Mouse (Mus musculus): ENCODE data around the gene Khdrbs2. TPM values are rescaled to one million over a fixed set of nuclear protein-coding genes. Genes with fewer than 3 reads are reported as not detected.

Gene Khdrbs2
- total RNA-seq (2014; rRNA removed) (not detected in 2 replicates), polyA plus RNA-seq (2012; rRNA removed) (not detected in 2 replicates)

GRCm38 (mm10) chr1:32172506-32173239, at the start of gene Khdrbs2:
Gene Khdrbs2 (plus strand): TSS chr1:32172714.
- 1% methylated on average over 53 of the region's 53 CpGs for WGBS
- H3K27ac ChIP-seq (replicated peaks; ENCODE audit: insufficient read depth, low read depth, low read length), result no peak within 1 kb of the TSS
- no peak for DNase-seq (ENCODE audit: extremely low read depth, low read depth, low spot score)
- H3K27me3 ChIP-seq (ENCODE audit: control insufficient read depth, insufficient read depth, low read length), result 0 out of 2 replicates have a peak, but pooled peaks cover 3% of the 10 kb centered on the region
- no peaks in the 10 kb centered on the region for H3K36me3 ChIP-seq (ENCODE audit: control insufficient read depth, insufficient read depth, low read length)
- H3K4me1 ChIP-seq (ENCODE audit: control insufficient read depth, insufficient read depth, low read length), result no peaks in the 10 kb centered on the region
- no peak within 1 kb of the TSS for H3K4me3 ChIP-seq (ENCODE audit: insufficient read depth, low read depth, low read length)
- H3K9ac ChIP-seq (ENCODE audit: low read depth, low read length), result no peak within 1 kb of the TSS
- H3K79me2 ChIP-seq (ENCODE audit: control insufficient read depth, insufficient read depth, low read length), result no peaks in the 10 kb centered on the region
- TF ChIP-seq POLR2A (IDR thresholded peaks at IDR 0.05; ENCODE audit: extremely low read depth, insufficient read depth, low read length), result no peak
- TF ChIP-seq CTCF (IDR thresholded peaks at IDR 0.05; ENCODE audit: low read depth, low read length), result no peak

GRCm38 (mm10) chr1:32174566-32174965, 2.1 kb downstream of the Khdrbs2 start:
- no peak for DNase-seq (ENCODE audit: extremely low read depth, low read depth, low spot score)
- Histone ChIP-seq H3K9ac (ENCODE audit: low read depth, low read length) (no peak overlapping the region), H3K79me2 (ENCODE audit: control insufficient read depth, insufficient read depth, low read length) (no peaks in the 10 kb centered on the region), H3K4me3 (ENCODE audit: insufficient read depth, low read depth, low read length) (no peak overlapping the region), H3K27ac (replicated peaks; ENCODE audit: insufficient read depth, low read depth, low read length) (no peak overlapping the region), H3K36me3 (ENCODE audit: control insufficient read depth, insufficient read depth, low read length) (no peaks in the 10 kb centered on the region), H3K27me3 (ENCODE audit: control insufficient read depth, insufficient read depth, low read length) (0 out of 2 replicates have a peak, but pooled peaks cover 3% of the 10 kb centered on the region), H3K4me1 (ENCODE audit: control insufficient read depth, insufficient read depth, low read length) (no peaks in the 10 kb centered on the region)
- 66% methylated on average over 5 of the region's 5 CpGs for WGBS
- TF ChIP-seq POLR2A (IDR thresholded peaks at IDR 0.05; ENCODE audit: extremely low read depth, insufficient read depth, low read length) (no peak), CTCF (IDR thresholded peaks at IDR 0.05; ENCODE audit: low read depth, low read length) (no peak)

DNA sequence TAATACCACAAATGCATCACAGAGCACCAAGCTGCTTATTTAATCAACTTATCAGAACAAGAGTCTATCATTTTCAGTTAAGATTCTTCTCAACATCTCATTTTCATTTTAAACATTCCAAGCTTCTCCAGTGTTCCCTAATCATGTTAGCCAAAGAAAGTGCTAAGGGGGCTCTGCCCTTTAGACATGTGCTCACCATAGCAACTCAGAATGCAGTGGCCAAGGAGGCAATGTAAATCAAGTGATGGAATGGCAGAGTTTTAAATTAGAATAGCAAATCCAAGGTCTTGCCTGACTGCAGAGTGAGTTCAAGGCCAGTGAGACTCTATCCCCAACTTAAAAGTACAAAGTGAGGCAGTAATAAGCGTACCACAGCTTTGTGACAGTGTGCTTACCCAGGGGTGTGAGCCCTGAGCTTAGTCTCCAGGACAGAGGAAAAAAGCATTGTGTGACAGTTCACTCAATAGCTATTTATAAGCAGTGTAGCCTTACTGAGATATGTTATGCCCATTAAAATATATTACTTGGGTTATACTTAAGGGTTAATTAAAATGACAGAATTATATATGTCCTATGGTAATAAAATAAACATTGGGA, 27.2 kb downstream of the Khdrbs2 start:
- Histone ChIP-seq H3K9ac (ENCODE audit: low read depth, low read length) (no peak overlapping the region), H3K4me3 (ENCODE audit: insufficient read depth, low read depth, low read length) (no peak overlapping the region), H3K36me3 (ENCODE audit: control insufficient read depth, insufficient read depth, low read length) (no peaks in the 10 kb centered on the region), H3K27ac (replicated peaks; ENCODE audit: insufficient read depth, low read depth, low read length) (no peak overlapping the region), H3K4me1 (ENCODE audit: control insufficient read depth, insufficient read depth, low read length) (no peaks in the 10 kb centered on the region), H3K79me2 (ENCODE audit: control insufficient read depth, insufficient read depth, low read length) (no peaks in the 10 kb centered on the region), H3K27me3 (ENCODE audit: control insufficient read depth, insufficient read depth, low read length) (no peaks in the 10 kb centered on the region)
- TF ChIP-seq CTCF (IDR thresholded peaks at IDR 0.05; ENCODE audit: low read depth, low read length), result no peak
- no peak for TF ChIP-seq POLR2A (IDR thresholded peaks at IDR 0.05; ENCODE audit: extremely low read depth, insufficient read depth, low read length)
- 45% methylated on average over 1 of the region's 1 CpGs for WGBS
- no peak for DNase-seq (ENCODE audit: extremely low read depth, low read depth, low spot score)

DNA sequence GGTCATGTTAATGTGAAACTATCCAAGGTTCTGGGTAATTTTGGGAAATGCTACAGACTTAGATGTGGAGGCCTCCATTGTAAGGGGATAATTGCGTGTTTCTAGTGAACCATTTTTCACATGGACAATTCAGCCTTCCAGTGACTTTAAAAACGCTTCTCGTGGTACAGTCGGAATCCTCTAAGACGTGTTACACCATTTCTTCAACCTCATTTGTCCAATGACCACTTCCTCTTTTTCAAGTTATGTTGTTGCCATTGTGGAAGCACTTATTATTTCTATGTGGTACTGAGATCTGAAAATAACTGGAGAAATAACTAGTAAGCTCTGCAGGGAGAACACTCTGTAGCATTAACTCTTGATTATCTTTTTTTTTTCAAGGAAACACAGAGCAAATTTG, 75.9 kb downstream of the Khdrbs2 start:
- Histone ChIP-seq H3K4me1 (ENCODE audit: control insufficient read depth, insufficient read depth, low read length) (no peaks in the 10 kb centered on the region), H3K27ac (replicated peaks; ENCODE audit: insufficient read depth, low read depth, low read length) (no peak overlapping the region), H3K36me3 (ENCODE audit: control insufficient read depth, insufficient read depth, low read length) (no peaks in the 10 kb centered on the region), H3K79me2 (ENCODE audit: control insufficient read depth, insufficient read depth, low read length) (no peaks in the 10 kb centered on the region), H3K9ac (ENCODE audit: low read depth, low read length) (no peak overlapping the region), H3K4me3 (ENCODE audit: insufficient read depth, low read depth, low read length) (no peak overlapping the region), H3K27me3 (ENCODE audit: control insufficient read depth, insufficient read depth, low read length) (no peaks in the 10 kb centered on the region)
- no peak for DNase-seq (ENCODE audit: extremely low read depth, low read depth, low spot score)
- TF ChIP-seq CTCF (IDR thresholded peaks at IDR 0.05; ENCODE audit: low read depth, low read length) (no peak), POLR2A (IDR thresholded peaks at IDR 0.05; ENCODE audit: extremely low read depth, insufficient read depth, low read length) (no peak)
- 79% methylated on average over 5 of the region's 5 CpGs for WGBS

GRCm38 (mm10) chr1:32249602-32250001, 77.1 kb downstream of the Khdrbs2 start:
- TF ChIP-seq POLR2A (IDR thresholded peaks at IDR 0.05; ENCODE audit: extremely low read depth, insufficient read depth, low read length) (no peak), CTCF (IDR thresholded peaks at IDR 0.05; ENCODE audit: low read depth, low read length) (no peak)
- Histone ChIP-seq H3K27me3 (ENCODE audit: control insufficient read depth, insufficient read depth, low read length) (no peaks in the 10 kb centered on the region), H3K79me2 (ENCODE audit: control insufficient read depth, insufficient read depth, low read length) (no peaks in the 10 kb centered on the region), H3K27ac (replicated peaks; ENCODE audit: insufficient read depth, low read depth, low read length) (no peak overlapping the region), H3K9ac (ENCODE audit: low read depth, low read length) (no peak overlapping the region), H3K4me1 (ENCODE audit: control insufficient read depth, insufficient read depth, low read length) (no peaks in the 10 kb centered on the region), H3K4me3 (ENCODE audit: insufficient read depth, low read depth, low read length) (no peak overlapping the region), H3K36me3 (ENCODE audit: control insufficient read depth, insufficient read depth, low read length) (no peaks in the 10 kb centered on the region)
- WGBS, result 72% methylated on average over 2 of the region's 2 CpGs
- DNase-seq (ENCODE audit: extremely low read depth, low read depth, low spot score), result no peak

DNA sequence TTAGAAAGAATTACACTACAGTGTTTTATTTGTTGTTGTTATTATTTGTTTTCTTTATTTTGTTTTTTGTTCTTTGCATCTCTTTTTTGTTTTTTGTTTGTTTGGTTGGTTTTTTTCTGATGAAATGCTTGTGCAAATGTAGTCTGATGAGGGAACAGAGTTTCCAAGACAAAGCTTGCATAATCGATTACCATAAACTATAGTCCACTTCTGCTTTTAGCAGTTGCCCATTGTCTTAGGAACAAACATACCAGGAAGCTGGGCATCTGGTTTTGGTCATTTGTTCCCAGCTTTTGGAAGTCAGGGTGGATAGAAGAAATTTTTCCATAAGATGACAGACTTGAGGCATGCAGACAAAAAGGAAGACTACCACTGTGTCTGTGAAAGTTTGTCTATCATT, 77.8 kb downstream of the Khdrbs2 start:
- Histone ChIP-seq H3K27ac (replicated peaks; ENCODE audit: insufficient read depth, low read depth, low read length) (no peak overlapping the region), H3K4me3 (ENCODE audit: insufficient read depth, low read depth, low read length) (no peak overlapping the region), H3K36me3 (ENCODE audit: control insufficient read depth, insufficient read depth, low read length) (no peaks in the 10 kb centered on the region), H3K27me3 (ENCODE audit: control insufficient read depth, insufficient read depth, low read length) (no peaks in the 10 kb centered on the region), H3K4me1 (ENCODE audit: control insufficient read depth, insufficient read depth, low read length) (no peaks in the 10 kb centered on the region), H3K9ac (ENCODE audit: low read depth, low read length) (no peak overlapping the region), H3K79me2 (ENCODE audit: control insufficient read depth, insufficient read depth, low read length) (no peaks in the 10 kb centered on the region)
- DNase-seq (ENCODE audit: extremely low read depth, low read depth, low spot score), result no peak
- TF ChIP-seq POLR2A (IDR thresholded peaks at IDR 0.05; ENCODE audit: extremely low read depth, insufficient read depth, low read length), result no peak
- no peak for TF ChIP-seq CTCF (IDR thresholded peaks at IDR 0.05; ENCODE audit: low read depth, low read length)
- WGBS, result 71% methylated on average over 1 of the region's 1 CpGs
